Mouse (Mus musculus) intestine, embryonic 14.5 days (tissue): ENCODE results near the gene Npepl1. TPM values are rescaled to one million over a fixed set of nuclear protein-coding genes. Genes with fewer than 3 reads are reported as not detected.
A peak's percentile ranks its signal among the peaks of the same experiment; 100 is the strongest.

Experiments used
- ATAC-seq: fragments of 200-750 bp; cut with Nextera tagmentation; replicated peaks from 2 replicates; pipeline ENCODE4 v1.8.0; 2017; ENCODE audit warnings: low read depth, moderate number of reproducible peaks, moderate TSS enrichment, moderate library complexity; ENCODE audit not compliant: low FRiP score, low TSS enrichment
- DNase-seq: peaks from one replicate; pipeline ENCODE4 v3.0.0-alpha.2; 2018; ENCODE audit warnings: low spot score
- H3K27ac ChIP-seq: fragments of 300-500 bp; sonication (generic); 2 replicates; pipeline ENCODE4 v1.5.1; 2014; ENCODE audit warnings: low read depth, mild to moderate bottlenecking, control low read depth
- H3K27me3 ChIP-seq: fragments of 300-500 bp; sonication (generic); replicated peaks from 2 replicates; pipeline ENCODE4 v1.6.1; 2014; ENCODE audit warnings: low read length, control low read depth; ENCODE audit not compliant: control insufficient read depth, insufficient read depth
- H3K36me3 ChIP-seq: fragments of 300-500 bp; sonication (generic); 2 replicates; pipeline ENCODE4 v1.6.1; 2014; ENCODE audit warnings: low read length, control low read depth; ENCODE audit not compliant: control insufficient read depth, insufficient read depth
- H3K4me1 ChIP-seq: fragments of 300-500 bp; sonication (generic); replicated peaks from 2 replicates; pipeline ENCODE4 v1.6.1; 2014; ENCODE audit warnings: low read length, control low read depth, mixed read lengths; ENCODE audit not compliant: control insufficient read depth, insufficient read depth
- H3K4me2 ChIP-seq: fragments of 300-500 bp; sonication (generic); 2 replicates; pipeline ENCODE4 v1.6.1; 2014; ENCODE audit warnings: low read length
- H3K4me3 ChIP-seq: fragments of 300-500 bp; sonication (generic); 2 replicates; pipeline ENCODE4 v1.5.1; 2014; ENCODE audit warnings: low read depth, low read length, control low read depth, mixed read lengths
- H3K9ac ChIP-seq: fragments of 300-500 bp; sonication (generic); 2 replicates; pipeline ENCODE4 v1.6.1; 2014; ENCODE audit warnings: mild to moderate bottlenecking, low read length
- H3K9me3 ChIP-seq: fragments of 300-500 bp; sonication (generic); 2 replicates; pipeline ENCODE4 v1.6.1; 2016; ENCODE audit warnings: low read length, control low read depth; ENCODE audit not compliant: control insufficient read depth
- WGBS: fragments of 180-500 bp; shearing (Covaris S2); extraction: QIAGEN DNeasy Blood & Tissue Kit; methylation state at CpG from one replicate; pipeline ENCODE4 v1.1.7; 2014; 5-methylcytosine and 5-hydroxymethylcytosine counted together
- polyA plus RNA-seq: library from polyadenylated mRNA; unstranded; fragments of >200 nt; fragmentation: Nextera tagmentation; extraction: Ambion mirVana; gene quantifications from 2 replicates; pipeline ENCODE4 v1.2.1, GENCODE M21; 2014

Npepl1 gene
- polyA plus RNA-seq, 1 experiment from 2014 or later: 59.9 TPM

DNA sequence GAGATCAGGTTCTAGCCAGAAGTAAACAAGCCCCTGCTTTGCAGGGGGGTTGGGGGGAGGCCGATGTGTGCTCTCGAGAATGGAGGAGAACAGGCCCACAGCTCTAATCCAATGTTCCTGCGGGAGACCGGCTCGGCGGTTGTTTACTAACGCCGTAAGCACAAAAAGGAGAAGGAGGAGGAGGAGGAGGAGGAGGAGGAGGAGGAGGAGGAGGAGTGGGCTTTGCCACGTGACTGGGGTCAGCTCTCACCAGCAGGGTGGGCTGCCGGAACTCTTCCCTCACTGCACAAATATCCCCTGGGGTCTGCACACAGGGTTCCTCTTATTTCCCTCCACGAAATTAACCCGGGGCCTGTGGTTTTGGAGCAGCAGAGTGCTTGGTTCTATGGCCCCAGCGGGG lies 35.5 kb upstream of the Npepl1 start:
- H3K4me2 ChIP-seq: peak overlapping the region; percentile 94
- H3K9me3 ChIP-seq: no peaks in the 10 kb centered on the region
- ATAC-seq (no peak), DNase-seq (no peak)
- peak overlapping the region; percentile 96 for H3K27ac ChIP-seq
- 3% methylated on average over 7 of the region's 13 CpGs for WGBS
- peak overlapping the region; percentile 79 for H3K9ac ChIP-seq
- peaks cover 23% of the 10 kb centered on the region for H3K4me1 ChIP-seq
- H3K36me3 ChIP-seq: no peaks in the 10 kb centered on the region
- H3K4me3 ChIP-seq: peak overlapping the region; percentile 21
- H3K27me3 ChIP-seq: no peaks in the 10 kb centered on the region

GRCm38 (mm10) chr2:174075072-174075570 lies 35.0 kb upstream of the Npepl1 start:
- 5% methylated on average over 22 of the region's 22 CpGs for WGBS
- Histone ChIP-seq H3K36me3 (no peaks in the 10 kb centered on the region), H3K4me1 (peaks cover 23% of the 10 kb centered on the region), H3K9me3 (no peaks in the 10 kb centered on the region), H3K4me2 (peak overlapping the region; percentile 94), H3K27ac (peak overlapping the region; percentile 96), H3K4me3 (peak overlapping the region; percentile 21), H3K27me3 (no peaks in the 10 kb centered on the region), H3K9ac (peak overlapping the region; percentile 79)
- DNase-seq (peak; percentile 65), ATAC-seq (no peak)

DNA sequence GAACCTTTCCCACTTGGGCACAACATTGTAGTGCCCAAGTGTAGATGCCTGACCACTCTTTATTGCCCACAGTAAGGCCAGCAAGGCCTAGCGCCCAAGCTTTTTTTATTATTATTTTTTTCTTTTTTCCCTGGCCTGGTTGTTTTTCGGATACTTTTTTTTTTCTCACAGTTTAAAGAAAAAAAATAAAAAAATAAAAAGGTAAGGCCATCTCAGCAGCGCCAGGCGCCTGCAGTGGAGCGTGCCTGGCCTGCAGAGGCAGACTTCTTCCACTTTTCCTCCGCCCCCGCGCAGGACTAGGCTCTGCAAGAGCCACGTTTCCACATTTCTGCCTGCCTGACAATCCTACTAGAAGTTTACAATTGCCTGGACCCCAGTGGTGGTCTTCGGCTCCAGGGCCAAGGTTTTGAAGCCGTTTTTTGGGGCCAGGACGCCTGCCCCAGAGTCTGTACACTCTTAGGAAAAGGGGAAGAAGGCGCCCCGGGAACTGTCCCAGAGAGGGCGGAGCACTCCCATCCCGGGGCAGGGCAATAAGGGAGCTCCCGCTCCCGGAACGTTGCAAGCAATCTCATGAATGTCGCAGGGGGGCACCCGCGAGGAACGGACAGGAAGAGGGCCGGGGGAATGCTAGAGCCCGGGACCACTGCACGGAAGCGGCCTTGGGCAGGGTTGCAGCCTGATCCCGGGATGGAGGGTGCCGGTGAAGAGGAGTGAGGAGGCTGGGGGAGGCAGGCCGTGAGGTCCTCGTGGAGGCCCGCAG lies 34.3 kb upstream of the Npepl1 start, which contains the start of gene Stx16:
Gene Stx16, plus strand, starts transcription at position 636 of the 760 bp plus-strand sequence.
- peak; percentile 99 for DNase-seq
- H3K27ac ChIP-seq: peak within 1 kb of the TSS; percentile 96
- ATAC-seq: peak; percentile 93
- peaks cover 28% of the 10 kb centered on the region for H3K4me1 ChIP-seq
- H3K36me3 ChIP-seq: no peaks in the 10 kb centered on the region
- no peaks in the 10 kb centered on the region for H3K9me3 ChIP-seq
- 2% methylated on average over 32 of the region's 32 CpGs for WGBS
- H3K4me2 ChIP-seq: peak within 1 kb of the TSS; percentile 94
- no peaks in the 10 kb centered on the region for H3K27me3 ChIP-seq
- peak within 1 kb of the TSS; percentile 79 for H3K9ac ChIP-seq
- H3K4me3 ChIP-seq: peak within 1 kb of the TSS; percentile 95

GRCm38 (mm10) chr2:174076433-174076824 lies 33.7 kb upstream of the Npepl1 start:
- Histone ChIP-seq H3K27me3 (no peaks in the 10 kb centered on the region), H3K27ac (peak overlapping the region; percentile 96), H3K9ac (peak overlapping the region; percentile 79), H3K36me3 (no peaks in the 10 kb centered on the region), H3K9me3 (no peaks in the 10 kb centered on the region), H3K4me2 (peak overlapping the region; percentile 94), H3K4me3 (peak overlapping the region; percentile 95), H3K4me1 (peaks cover 34% of the 10 kb centered on the region)
- DNase-seq: no peak
- ATAC-seq: peak; percentile 50
- WGBS: under 1% methylated on average over 22 of the region's 22 CpGs

DNA sequence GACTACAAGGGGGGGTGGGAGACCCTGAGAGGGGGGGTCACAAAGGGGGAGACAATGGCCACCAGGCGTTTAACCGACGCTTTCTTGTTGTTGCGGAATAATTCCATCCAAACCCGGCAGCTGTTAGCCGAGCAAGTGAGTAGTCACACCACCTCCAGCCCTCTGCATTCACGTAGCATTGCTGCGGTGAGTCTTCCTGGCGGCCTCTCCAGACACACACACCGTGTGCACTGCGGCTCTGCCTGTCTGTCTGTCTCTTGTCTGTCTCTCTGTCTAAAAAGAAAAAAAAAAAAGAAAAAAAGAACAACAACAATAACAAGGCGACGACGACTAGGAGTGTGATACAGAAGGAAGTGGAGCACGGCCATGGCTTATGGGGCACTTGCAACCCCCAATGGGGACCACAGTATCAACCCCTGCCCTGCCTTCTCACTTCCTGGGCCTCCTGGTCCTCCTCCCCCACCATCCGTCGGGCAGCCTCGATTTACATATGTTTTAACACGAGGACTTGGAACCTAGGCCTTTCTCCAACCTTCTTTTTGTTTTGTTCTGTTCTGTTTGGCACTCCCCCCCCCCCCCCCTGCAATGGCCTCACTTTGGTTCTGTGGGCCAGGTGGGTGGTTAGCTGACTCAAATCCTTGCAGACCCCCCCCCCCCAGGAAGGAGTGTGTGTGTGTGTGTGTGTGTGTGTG lies 33.0 kb upstream of the Npepl1 start:
- Histone ChIP-seq H3K27ac (peak overlapping the region; percentile 96), H3K4me2 (peak overlapping the region; percentile 94), H3K9me3 (no peaks in the 10 kb centered on the region), H3K4me1 (peaks cover 39% of the 10 kb centered on the region), H3K36me3 (no peaks in the 10 kb centered on the region), H3K4me3 (peak overlapping the region; percentile 95), H3K27me3 (no peaks in the 10 kb centered on the region), H3K9ac (peak overlapping the region; percentile 79)
- peak; percentile 72 for DNase-seq
- under 1% methylated on average over 19 of the region's 19 CpGs for WGBS
- ATAC-seq: 0 out of 2 replicates have a peak, but pooled peaks have one; percentile 10

DNA sequence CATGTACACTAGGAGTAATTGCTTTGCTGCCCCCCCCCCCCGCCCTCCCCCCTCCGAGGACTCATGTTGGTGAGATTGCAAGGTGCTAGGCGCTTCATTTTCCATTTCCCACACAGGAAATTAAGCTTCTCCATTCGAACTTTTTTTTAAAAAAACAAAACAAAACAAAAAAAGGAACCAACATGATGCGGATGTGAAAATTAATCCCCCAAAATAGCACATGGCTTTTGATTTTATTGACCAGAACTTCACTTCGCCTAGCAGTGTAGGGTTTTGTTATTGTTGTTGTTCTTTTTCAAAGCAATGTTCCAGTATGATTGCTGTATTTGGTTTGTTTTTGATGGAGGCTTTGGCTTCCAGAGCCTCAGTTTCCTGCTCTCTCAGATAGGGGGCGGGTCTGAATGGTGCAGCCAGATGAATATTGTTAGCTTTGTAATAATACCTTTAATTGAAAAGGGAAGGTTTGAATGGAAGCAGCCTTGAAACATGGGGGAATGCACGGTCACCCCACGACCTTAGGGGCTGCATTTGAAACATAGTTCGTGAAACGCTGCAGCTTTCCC lies 32.3 kb upstream of the Npepl1 start:
- 12% methylated on average over 11 of the region's 11 CpGs for WGBS
- DNase-seq (no peak), ATAC-seq (no peak)
- Histone ChIP-seq H3K9ac (peak overlapping the region; percentile 79), H3K9me3 (no peaks in the 10 kb centered on the region), H3K27me3 (no peaks in the 10 kb centered on the region), H3K4me2 (peak overlapping the region; percentile 94), H3K36me3 (no peaks in the 10 kb centered on the region), H3K27ac (peak overlapping the region; percentile 96), H3K4me1 (peaks cover 45% of the 10 kb centered on the region), H3K4me3 (peak overlapping the region; percentile 95)

- no peak overlapping the region for H3K27ac ChIP-seq
- DNase-seq: no peak
- 61% methylated on average over 5 of the region's 5 CpGs for WGBS
Observed at GRCm38 (mm10) chr2:174081833-174082232, 28.3 kb upstream of the Npepl1 start.

GRCm38 (mm10) chr2:174082380-174082918 lies 27.7 kb upstream of the Npepl1 start:
- 45% methylated on average over 3 of the region's 3 CpGs for WGBS
- no peak overlapping the region for H3K27ac ChIP-seq
- no peak overlapping the region for H3K4me2 ChIP-seq

More at GRCm38 (mm10) chr2:174081833-174082232, 28.3 kb upstream of the Npepl1 start:
- H3K9me3 ChIP-seq: no peaks in the 10 kb centered on the region
- H3K4me2 ChIP-seq: no peak overlapping the region
- H3K4me3 ChIP-seq: no peak overlapping the region
- no peaks in the 10 kb centered on the region for H3K27me3 ChIP-seq
- H3K4me1 ChIP-seq: peaks cover 30% of the 10 kb centered on the region
- H3K9ac ChIP-seq: no peak overlapping the region
- no peaks in the 10 kb centered on the region for H3K36me3 ChIP-seq
- no peak for ATAC-seq

More at GRCm38 (mm10) chr2:174082380-174082918, 27.7 kb upstream of the Npepl1 start:
- ATAC-seq (peak; percentile 38; the same call in 1 of the 2 replicates), DNase-seq (no peak)
- H3K36me3 ChIP-seq: no peaks in the 10 kb centered on the region
- peaks cover 30% of the 10 kb centered on the region for H3K4me1 ChIP-seq
- no peaks in the 10 kb centered on the region for H3K27me3 ChIP-seq
- H3K9ac ChIP-seq: no peak overlapping the region
- no peak overlapping the region for H3K4me3 ChIP-seq
- H3K9me3 ChIP-seq: no peaks in the 10 kb centered on the region
